Mouse (Mus musculus): ENCODE results near the gene Fam166a. TPM values are rescaled to one million over a fixed set of nuclear protein-coding genes. Genes with fewer than 3 reads are reported as not detected.
A peak's percentile ranks its signal among the peaks of the same experiment; 100 is the strongest.

The Fam166a gene
- polyA plus RNA-seq, 1 experiment from 2014 or later: 0.93 TPM

- Histone ChIP-seq H3K27me3 (ENCODE audit: control insufficient read depth, insufficient read depth, low read length) (peaks cover 27% of the 10 kb centered on the region), H3K4me3 (ENCODE audit: control insufficient read depth in 1 of 2, insufficient read depth in 1 of 2, low read depth in 1 of 2, low read length in 2 of 2) (no peak overlapping the region), H3K9ac (ENCODE audit: low read length) (no peak overlapping the region), H3K9me3 (ENCODE audit: control insufficient read depth, low read length) (no peaks in the 10 kb centered on the region), H3K36me3 (ENCODE audit: control insufficient read depth, insufficient read depth, low read length) (no peaks in the 10 kb centered on the region), H3K4me1 (ENCODE audit: control insufficient read depth in 2 of 2, insufficient read depth in 2 of 2, low read length in 2 of 2) (peaks cover 8 to 18% of the 10 kb centered on the region in 2 experiments), H3K4me2 (ENCODE audit: low read length) (no peak overlapping the region), H3K27ac (replicated peaks in 1 of 2; ENCODE audit: control insufficient read depth in 1 of 2, insufficient read depth in 1 of 2, low read depth in 2 of 2, low read length in 2 of 2) (no peak overlapping the region)
- no peak for ATAC-seq (ENCODE audit: insufficient number of reproducible peaks, insufficient read depth, low FRiP score, low read depth)
Observed at GRCm38 (mm10) chr2:25238106-25238505, 19.6 kb downstream of the Fam166a start.

GRCm38 (mm10) chr2:25239766-25240165 lies 21.2 kb downstream of the Fam166a start:
- Histone ChIP-seq H3K4me2 (ENCODE audit: low read length) (no peak overlapping the region), H3K36me3 (ENCODE audit: control insufficient read depth, insufficient read depth, low read length) (no peaks in the 10 kb centered on the region), H3K27me3 (ENCODE audit: control insufficient read depth, insufficient read depth, low read length) (peaks cover 28% of the 10 kb centered on the region), H3K4me1 (ENCODE audit: control insufficient read depth in 2 of 2, insufficient read depth in 2 of 2, low read length in 2 of 2) (peaks cover 8 to 18% of the 10 kb centered on the region in 2 experiments), H3K27ac (replicated peaks in 1 of 2; ENCODE audit: control insufficient read depth in 1 of 2, insufficient read depth in 1 of 2, low read depth in 2 of 2, low read length in 2 of 2) (no peak overlapping the region), H3K9me3 (ENCODE audit: control insufficient read depth, low read length) (no peaks in the 10 kb centered on the region), H3K4me3 (ENCODE audit: control insufficient read depth in 1 of 2, insufficient read depth in 1 of 2, low read depth in 1 of 2, low read length in 2 of 2) (no peak overlapping the region), H3K9ac (ENCODE audit: low read length) (no peak overlapping the region)
- no peak for ATAC-seq (ENCODE audit: insufficient number of reproducible peaks, insufficient read depth, low FRiP score, low read depth)
- 76% methylated on average over 3 of the region's 3 CpGs for WGBS

- H3K9me3 ChIP-seq (ENCODE audit: control insufficient read depth, low read length): no peaks in the 10 kb centered on the region
- no peak overlapping the region for H3K27ac ChIP-seq (replicated peaks in 1 of 2; ENCODE audit: control insufficient read depth in 1 of 2, insufficient read depth in 1 of 2, low read depth in 2 of 2, low read length in 2 of 2)
- peaks cover 28% of the 10 kb centered on the region for H3K27me3 ChIP-seq (ENCODE audit: control insufficient read depth, insufficient read depth, low read length)
- peaks cover 8 to 18% of the 10 kb centered on the region in 2 experiments for H3K4me1 ChIP-seq (ENCODE audit: control insufficient read depth in 2 of 2, insufficient read depth in 2 of 2, low read length in 2 of 2)
- ATAC-seq (ENCODE audit: insufficient number of reproducible peaks, insufficient read depth, low FRiP score, low read depth): no peak
- no peaks in the 10 kb centered on the region for H3K36me3 ChIP-seq (ENCODE audit: control insufficient read depth, insufficient read depth, low read length)
- peak overlapping the region; percentile 19 to 28; a peak in 3 of 4 replicates for H3K4me3 ChIP-seq (ENCODE audit: control insufficient read depth in 1 of 2, insufficient read depth in 1 of 2, low read depth in 1 of 2, low read length in 2 of 2)
- H3K4me2 ChIP-seq (ENCODE audit: low read length): peak overlapping the region; percentile 98
- WGBS: 53% methylated on average over 8 of the region's 8 CpGs
- H3K9ac ChIP-seq (ENCODE audit: low read length): peak overlapping the region; percentile 2; the same call in 1 of the 2 replicates
Observed at GRCm38 (mm10) chr2:25240310-25240709, 21.8 kb downstream of the Fam166a start.

GRCm38 (mm10) chr2:25240723-25241437 lies 22.3 kb downstream of the Fam166a start:
- Histone ChIP-seq H3K4me1 (ENCODE audit: control insufficient read depth in 2 of 2, insufficient read depth in 2 of 2, low read length in 2 of 2) (peaks cover 8 to 18% of the 10 kb centered on the region in 2 experiments), H3K36me3 (ENCODE audit: control insufficient read depth, insufficient read depth, low read length) (no peaks in the 10 kb centered on the region), H3K27ac (replicated peaks in 1 of 2; ENCODE audit: control insufficient read depth in 1 of 2, insufficient read depth in 1 of 2, low read depth in 2 of 2, low read length in 2 of 2) (no peak overlapping the region), H3K9me3 (ENCODE audit: control insufficient read depth, low read length) (no peaks in the 10 kb centered on the region), H3K27me3 (ENCODE audit: control insufficient read depth, insufficient read depth, low read length) (peaks cover 28% of the 10 kb centered on the region), H3K4me3 (ENCODE audit: control insufficient read depth in 1 of 2, insufficient read depth in 1 of 2, low read depth in 1 of 2, low read length in 2 of 2) (peak overlapping the region; percentile 19 to 28), H3K9ac (ENCODE audit: low read length) (peak overlapping the region; percentile 2; the same call in 1 of the 2 replicates), H3K4me2 (ENCODE audit: low read length) (peak overlapping the region; percentile 98)
- WGBS: 2% methylated on average over 29 of the region's 29 CpGs
- peak; percentile 64 for ATAC-seq (ENCODE audit: insufficient number of reproducible peaks, insufficient read depth, low FRiP score, low read depth)

GRCm38 (mm10) chr2:25241438-25241775 lies 22.9 kb downstream of the Fam166a start:
- Histone ChIP-seq H3K4me1 (ENCODE audit: control insufficient read depth in 2 of 2, insufficient read depth in 2 of 2, low read length in 2 of 2) (peaks cover 8 to 18% of the 10 kb centered on the region in 2 experiments), H3K4me3 (ENCODE audit: control insufficient read depth in 1 of 2, insufficient read depth in 1 of 2, low read depth in 1 of 2, low read length in 2 of 2) (peak overlapping the region; percentile 47 to 53), H3K27ac (replicated peaks in 1 of 2; ENCODE audit: control insufficient read depth in 1 of 2, insufficient read depth in 1 of 2, low read depth in 2 of 2, low read length in 2 of 2) (no peak overlapping the region), H3K36me3 (ENCODE audit: control insufficient read depth, insufficient read depth, low read length) (no peaks in the 10 kb centered on the region), H3K4me2 (ENCODE audit: low read length) (peak overlapping the region; percentile 98), H3K9ac (ENCODE audit: low read length) (peak overlapping the region; percentile 2; the same call in 1 of the 2 replicates), H3K9me3 (ENCODE audit: control insufficient read depth, low read length) (no peaks in the 10 kb centered on the region), H3K27me3 (ENCODE audit: control insufficient read depth, insufficient read depth, low read length) (peaks cover 28% of the 10 kb centered on the region)
- WGBS: 20% methylated on average over 6 of the region's 6 CpGs
- ATAC-seq (ENCODE audit: insufficient number of reproducible peaks, insufficient read depth, low FRiP score, low read depth): no peak

GRCm38 (mm10) chr2:25242101-25242506 lies 23.6 kb downstream of the Fam166a start, which contains the start of the genes Rnf208 and Cysrt1:
Rnf208 (plus strand) TSS chr2:25242255.
Cysrt1 (minus strand) TSS chr2:25242452.
- H3K4me1 ChIP-seq (ENCODE audit: control insufficient read depth in 2 of 2, insufficient read depth in 2 of 2, low read length in 2 of 2): peaks cover 8 to 18% of the 10 kb centered on the region in 2 experiments
- peak within 1 kb of the TSS; percentile 47 to 53 for H3K4me3 ChIP-seq (ENCODE audit: control insufficient read depth in 1 of 2, insufficient read depth in 1 of 2, low read depth in 1 of 2, low read length in 2 of 2)
- H3K4me2 ChIP-seq (ENCODE audit: low read length): peak within 1 kb of the TSS; percentile 98
- no peak within 1 kb of the TSS for H3K27ac ChIP-seq (replicated peaks in 1 of 2; ENCODE audit: control insufficient read depth in 1 of 2, insufficient read depth in 1 of 2, low read depth in 2 of 2, low read length in 2 of 2)
- peaks cover under 1% of the 10 kb centered on the region; the same call in 1 of the 2 replicates for H3K36me3 ChIP-seq (ENCODE audit: control insufficient read depth, insufficient read depth, low read length)
- under 1% methylated on average over 55 of the region's 59 CpGs for WGBS
- peak within 1 kb of the TSS; percentile 77 for H3K9ac ChIP-seq (ENCODE audit: low read length)
- H3K9me3 ChIP-seq (ENCODE audit: control insufficient read depth, low read length): no peaks in the 10 kb centered on the region
- ATAC-seq (ENCODE audit: insufficient number of reproducible peaks, insufficient read depth, low FRiP score, low read depth): no peak
- H3K27me3 ChIP-seq (ENCODE audit: control insufficient read depth, insufficient read depth, low read length): peaks cover 28% of the 10 kb centered on the region

GRCm38 (mm10) chr2:25243342-25243741 lies 24.8 kb downstream of the Fam166a start:
- Histone ChIP-seq H3K27ac (replicated peaks in 1 of 2; ENCODE audit: control insufficient read depth in 1 of 2, insufficient read depth in 1 of 2, low read depth in 2 of 2, low read length in 2 of 2) (no peak overlapping the region), H3K4me2 (ENCODE audit: low read length) (no peak overlapping the region), H3K4me1 (ENCODE audit: control insufficient read depth in 2 of 2, insufficient read depth in 2 of 2, low read length in 2 of 2) (peaks cover 8 to 18% of the 10 kb centered on the region in 2 experiments), H3K9me3 (ENCODE audit: control insufficient read depth, low read length) (no peaks in the 10 kb centered on the region), H3K9ac (ENCODE audit: low read length) (no peak overlapping the region), H3K27me3 (ENCODE audit: control insufficient read depth, insufficient read depth, low read length) (peaks cover 28% of the 10 kb centered on the region), H3K36me3 (ENCODE audit: control insufficient read depth, insufficient read depth, low read length) (peaks cover 13% of the 10 kb centered on the region; the same call in 1 of the 2 replicates), H3K4me3 (ENCODE audit: control insufficient read depth in 1 of 2, insufficient read depth in 1 of 2, low read depth in 1 of 2, low read length in 2 of 2) (no peak overlapping the region)
- no peak for ATAC-seq (ENCODE audit: insufficient number of reproducible peaks, insufficient read depth, low FRiP score, low read depth)
- WGBS: 67% methylated on average over 8 of the region's 8 CpGs
